Mouse (Mus musculus) ovary, adult 18-20 months (tissue): ENCODE results near the gene Rps6ka5.

ENCODE experiments used
- DNase-seq: peaks from one replicate; pipeline ENCODE4 v3.0.0; 2022; ENCODE audit warnings: low spot score, mixed read lengths

The Rps6ka5 gene

GRCm38 (mm10) chr12:100724606-100725457 is 2.0 kb downstream of the Rps6ka5 start:
- peak; percentile 100 for DNase-seq

- DNase-seq, result no peak
These were observed 2.6 kb downstream of the Rps6ka5 start for GRCm38 (mm10) chr12:100724182-100724581.

- no peak for DNase-seq
These were observed 6.0 kb downstream of the Rps6ka5 start for GRCm38 (mm10) chr12:100720801-100721200.

- no peak for DNase-seq
These were observed 9.3 kb downstream of the Rps6ka5 start for GRCm38 (mm10) chr12:100717446-100717845.

GRCm38 (mm10) chr12:100716969-100717368 is 9.8 kb downstream of the Rps6ka5 start:
- no peak for DNase-seq

- DNase-seq, result no peak
These were observed 15.0 kb downstream of the Rps6ka5 start for GRCm38 (mm10) chr12:100711819-100712218.

GRCm38 (mm10) chr12:100711116-100711691 is 15.6 kb downstream of the Rps6ka5 start:
- DNase-seq, result no peak

- DNase-seq, result no peak
These were observed 16.4 kb downstream of the Rps6ka5 start for GRCm38 (mm10) chr12:100710432-100710831.

GRCm38 (mm10) chr12:100707312-100707711 is 19.5 kb downstream of the Rps6ka5 start:
- no peak for DNase-seq

- DNase-seq, result no peak
These were observed 21.6 kb downstream of the Rps6ka5 start for GRCm38 (mm10) chr12:100705057-100705722.

- DNase-seq, result no peak
These were observed 28.8 kb downstream of the Rps6ka5 start for GRCm38 (mm10) chr12:100698019-100698418.

GRCm38 (mm10) chr12:100696621-100697020 is 30.2 kb downstream of the Rps6ka5 start:
- DNase-seq, result no peak

- no peak for DNase-seq
These were observed 31.5 kb downstream of the Rps6ka5 start for GRCm38 (mm10) chr12:100695252-100695651.

GRCm38 (mm10) chr12:100692208-100692607 is 34.6 kb downstream of the Rps6ka5 start:
- DNase-seq, result no peak

GRCm38 (mm10) chr12:100690444-100690843 is 36.3 kb downstream of the Rps6ka5 start:
- DNase-seq, result no peak

GRCm38 (mm10) chr12:100688177-100688576 is 38.6 kb downstream of the Rps6ka5 start:
- no peak for DNase-seq

GRCm38 (mm10) chr12:100687001-100687400 is 39.8 kb downstream of the Rps6ka5 start:
- no peak for DNase-seq

GRCm38 (mm10) chr12:100681752-100682151 is 45.0 kb downstream of the Rps6ka5 start:
- DNase-seq, result no peak

GRCm38 (mm10) chr12:100681241-100681640 is 45.5 kb downstream of the Rps6ka5 start:
- no peak for DNase-seq

- no peak for DNase-seq
These were observed 46.1 kb downstream of the Rps6ka5 start for GRCm38 (mm10) chr12:100680676-100681075.

- DNase-seq, result no peak
These were observed 56.1 kb downstream of the Rps6ka5 start for GRCm38 (mm10) chr12:100670647-100671199.

GRCm38 (mm10) chr12:100665294-100665693 is 61.5 kb downstream of the Rps6ka5 start:
- DNase-seq, result no peak

- no peak for DNase-seq
These were observed 66.7 kb downstream of the Rps6ka5 start for GRCm38 (mm10) chr12:100660076-100660475.
